Mouse (Mus musculus): ENCODE measurements around the gene Mrps16.

Mrps16 gene

DNA sequence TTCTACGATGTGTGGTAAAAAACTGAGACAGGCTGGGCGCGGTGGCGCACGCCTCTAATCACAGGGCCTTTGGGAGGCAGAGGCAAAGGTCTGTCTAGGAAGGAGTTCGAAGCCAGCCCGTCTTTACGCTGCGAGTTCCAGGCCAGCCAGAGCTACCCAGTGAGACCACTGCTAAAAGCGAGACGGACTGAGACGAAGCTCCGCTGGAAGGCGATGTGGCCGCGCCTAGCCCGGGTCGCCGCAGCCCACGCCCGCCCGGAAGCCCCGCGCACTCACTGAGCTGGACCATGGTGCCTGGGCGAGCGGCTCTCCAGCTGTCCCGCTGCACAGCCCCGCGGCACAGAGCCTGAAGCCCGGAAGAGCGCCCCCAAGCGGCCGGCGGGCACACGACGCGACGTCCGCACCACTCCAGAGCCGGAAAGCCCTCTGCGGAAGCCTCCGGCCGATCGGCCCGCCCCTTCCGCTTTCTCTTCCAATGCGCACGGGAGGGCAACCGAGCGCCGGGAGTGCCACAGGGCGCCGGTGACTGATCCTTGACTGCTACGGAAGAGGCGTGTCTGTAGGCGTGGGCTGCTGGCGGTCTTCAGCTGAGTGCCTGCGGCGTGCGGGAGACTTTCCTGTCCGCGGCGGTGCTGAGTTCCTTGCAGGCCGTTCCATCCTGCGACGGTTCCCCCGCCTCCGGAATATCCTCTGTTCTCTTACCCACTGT lies at the start of gene Mrps16:
Gene Mrps16, minus strand, starts transcription at position 430 of the 709 bp plus-strand sequence.
- DNase-seq (ENCODE audit: low read depth, low spot score), result peak; percentile 97

DNA sequence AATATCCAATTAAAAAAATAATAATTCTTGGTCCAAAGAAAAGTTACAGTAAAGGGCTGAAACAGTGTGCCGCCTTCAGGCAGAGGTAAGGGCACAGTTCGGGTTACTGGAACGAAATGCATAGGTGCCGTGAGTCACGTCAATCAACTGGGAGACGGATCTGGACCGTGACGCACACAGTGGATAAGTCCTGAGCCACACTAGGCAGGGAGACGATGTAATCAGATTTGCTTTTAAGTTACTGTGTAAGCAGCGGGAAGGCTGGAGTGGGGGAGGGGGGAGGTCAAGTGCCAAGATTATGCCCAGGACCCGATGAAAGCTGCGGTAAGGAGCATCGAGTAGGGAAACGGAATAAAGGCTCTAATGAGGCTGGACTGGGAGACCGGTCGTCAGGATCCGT lies 48.8 kb upstream of the Mrps16 start:
- DNase-seq (ENCODE audit: low read depth, low spot score), result no peak

DNA sequence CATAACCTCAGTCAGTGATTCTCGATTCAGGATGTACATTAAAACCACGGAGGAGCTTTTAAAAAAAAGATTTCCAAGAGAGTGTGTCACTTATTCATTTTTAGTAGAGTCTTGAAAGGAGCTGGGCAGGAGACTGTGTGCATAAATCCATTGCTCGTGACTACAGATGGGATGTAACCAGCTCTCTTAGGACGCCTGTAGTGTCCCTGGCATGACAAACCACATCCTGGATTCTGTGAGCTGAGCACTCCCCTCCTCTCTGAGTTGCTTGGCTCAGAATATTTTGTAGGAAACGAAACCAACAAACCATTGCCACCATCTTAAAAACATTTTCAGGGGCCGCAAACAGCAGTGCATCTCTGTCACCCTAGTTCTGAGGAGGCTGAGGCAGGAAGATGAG lies 43.5 kb upstream of the Mrps16 start:
- DNase-seq (ENCODE audit: low read depth, low spot score), result no peak

DNA sequence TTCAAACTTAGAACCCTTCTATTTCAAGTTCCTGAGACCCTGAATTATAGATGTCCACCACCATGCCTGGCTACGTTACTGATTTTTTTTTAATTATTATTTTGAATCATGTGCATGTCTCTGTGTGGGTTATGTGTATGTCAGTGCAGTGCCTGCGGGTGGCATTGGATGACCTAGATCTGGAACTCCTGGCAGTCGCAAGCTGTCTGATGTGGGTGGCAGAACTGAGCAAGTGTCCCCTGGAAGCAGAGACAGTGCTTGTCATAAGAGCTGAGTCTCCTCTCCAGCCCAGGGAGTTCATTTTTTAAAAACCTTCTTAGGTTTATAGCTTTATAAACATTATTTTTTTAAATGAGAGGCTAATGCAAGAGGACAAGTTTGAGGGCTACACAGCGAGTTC lies 39.0 kb upstream of the Mrps16 start:
- DNase-seq (ENCODE audit: low read depth, low spot score), result no peak

DNA sequence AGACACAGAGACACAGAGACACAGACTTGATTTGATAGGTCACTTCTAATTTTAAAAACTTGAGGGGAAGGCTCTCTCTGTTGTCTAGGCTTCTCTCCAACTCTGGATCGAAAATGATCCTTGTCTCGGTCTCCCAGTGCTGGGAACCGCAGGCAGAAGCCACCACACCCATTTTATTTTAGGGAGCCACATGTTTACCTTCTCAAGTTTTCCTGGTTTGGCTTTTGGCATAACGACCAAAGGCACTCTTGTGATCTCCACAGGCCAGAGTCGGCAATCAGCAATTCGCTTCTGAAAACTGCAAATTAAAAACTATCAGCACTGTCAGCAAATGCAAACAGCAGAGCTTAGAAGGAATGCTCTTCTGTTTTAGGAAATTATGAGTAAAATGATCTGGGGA lies 38.3 kb upstream of the Mrps16 start:
- DNase-seq (ENCODE audit: low read depth, low spot score), result no peak

DNA sequence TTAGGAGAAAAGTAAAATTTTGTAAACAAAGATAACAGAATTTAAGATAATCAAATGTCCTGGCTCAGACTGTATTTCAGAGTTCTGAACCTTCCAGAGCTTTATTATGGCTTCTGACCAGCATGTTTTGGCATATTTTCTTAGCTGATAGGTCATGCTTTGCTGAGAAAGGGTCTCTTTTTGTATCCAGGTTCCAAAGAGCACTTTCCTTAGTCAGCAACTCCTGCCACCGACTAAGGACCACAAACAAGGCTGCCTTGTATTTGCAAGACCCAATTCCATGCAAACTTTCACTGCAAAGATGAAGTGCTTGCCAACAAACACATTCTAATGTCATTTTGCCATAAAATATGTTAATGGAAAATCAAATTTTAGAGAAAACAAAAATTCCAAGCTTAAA lies 36.4 kb upstream of the Mrps16 start:
- no peak for DNase-seq (ENCODE audit: low read depth, low spot score)

DNA sequence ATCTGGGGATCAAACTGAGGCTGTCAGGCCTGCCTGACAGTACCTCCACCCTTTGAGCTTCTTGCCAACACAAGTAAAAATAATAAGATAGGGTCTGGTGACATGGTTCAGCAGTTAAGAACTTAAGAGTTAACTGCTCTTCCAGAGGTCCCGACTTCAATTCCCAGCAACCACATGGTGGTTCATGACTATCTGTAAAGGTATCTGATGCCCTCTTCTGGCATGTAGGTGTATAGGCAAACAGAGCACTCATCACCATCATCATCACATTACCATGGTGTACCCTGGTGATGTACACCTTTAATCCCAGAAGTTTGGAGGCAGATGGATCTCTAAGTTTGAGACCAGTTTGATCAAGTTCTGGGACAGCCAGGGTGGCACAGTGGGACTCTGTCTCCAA lies 35.2 kb upstream of the Mrps16 start:
- DNase-seq (ENCODE audit: low read depth, low spot score), result no peak

DNA sequence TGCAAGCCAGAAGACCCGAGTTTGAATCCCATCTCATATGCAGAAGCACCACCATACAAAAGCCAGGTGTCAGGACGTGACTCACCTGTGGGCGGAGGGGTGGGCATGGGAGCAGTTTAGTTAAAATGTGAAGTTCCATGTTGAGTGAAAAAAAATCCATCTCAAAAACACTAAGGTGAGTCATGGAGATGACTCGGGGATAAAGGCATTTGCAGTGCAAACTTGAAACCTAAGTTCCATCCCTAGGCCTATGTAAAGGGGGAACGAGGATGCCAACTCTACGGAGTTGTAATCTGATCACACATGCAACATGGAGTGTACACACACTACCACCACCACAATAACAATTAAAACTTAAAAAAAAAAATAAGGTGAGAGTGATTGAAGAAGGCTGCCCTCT lies 29.6 kb upstream of the Mrps16 start:
- DNase-seq (ENCODE audit: low read depth, low spot score), result no peak

DNA sequence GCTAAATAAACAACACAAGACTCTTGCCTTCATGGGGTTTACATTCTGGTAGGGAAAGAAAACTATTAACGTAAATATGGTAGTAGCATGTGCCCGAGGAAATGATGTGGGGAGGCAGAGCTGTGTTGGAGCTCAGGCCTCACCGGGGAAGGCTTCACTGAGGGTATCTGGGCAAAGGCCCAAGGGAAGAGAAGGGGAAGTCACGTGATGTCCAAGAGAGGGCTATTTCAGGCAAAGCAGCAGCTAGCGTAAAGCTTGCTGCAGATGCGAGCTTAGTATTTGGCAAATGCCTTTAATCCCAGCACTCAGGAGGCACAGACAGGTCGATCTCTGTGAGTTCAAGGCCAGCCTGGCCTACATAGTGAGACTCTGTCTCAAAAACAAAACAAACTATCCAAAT lies 28.8 kb upstream of the Mrps16 start:
- DNase-seq (ENCODE audit: low read depth, low spot score), result no peak

DNA sequence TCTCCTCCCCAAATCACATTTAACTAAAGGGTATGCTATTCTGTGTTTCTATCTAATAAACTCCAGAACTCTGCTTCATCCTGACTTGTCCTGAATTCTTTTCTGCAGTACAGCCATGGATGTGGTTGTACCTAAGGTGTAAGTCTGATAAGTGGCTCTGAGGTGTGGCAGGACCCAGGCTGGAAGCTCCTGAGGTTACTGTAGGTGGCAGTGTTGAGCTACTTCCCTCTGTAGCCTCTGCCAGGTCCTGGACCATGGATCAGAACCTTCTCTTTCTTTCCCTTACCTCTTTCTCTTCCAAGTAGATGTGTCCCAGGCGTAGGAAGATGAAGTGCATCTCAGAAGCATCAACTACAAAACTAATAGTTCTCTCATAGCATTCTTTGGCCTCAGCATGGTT lies 6.6 kb upstream of the Mrps16 start:
- DNase-seq (ENCODE audit: low read depth, low spot score), result peak; percentile 69

DNA sequence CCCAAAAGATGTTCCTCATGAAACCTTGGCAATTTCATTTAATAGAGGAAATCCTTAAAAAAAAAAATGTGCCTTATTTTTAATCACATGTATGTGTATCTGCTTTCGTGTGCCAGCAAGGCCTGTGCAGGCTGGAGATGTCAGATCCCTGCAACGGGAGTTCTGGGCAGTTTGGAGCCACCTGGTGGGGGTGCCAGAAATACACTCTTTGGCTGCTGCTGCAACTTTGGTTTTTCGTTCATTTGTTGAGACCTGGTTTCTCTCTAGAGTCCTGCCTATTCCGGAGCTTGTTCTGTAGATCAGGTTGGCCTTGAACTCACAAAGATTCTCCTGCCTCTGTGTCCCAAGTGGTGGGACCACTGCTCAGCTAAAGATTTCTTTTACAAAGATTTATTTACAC lies 5.4 kb upstream of the Mrps16 start:
- peak; percentile 42 for DNase-seq (ENCODE audit: low read depth, low spot score)

DNA sequence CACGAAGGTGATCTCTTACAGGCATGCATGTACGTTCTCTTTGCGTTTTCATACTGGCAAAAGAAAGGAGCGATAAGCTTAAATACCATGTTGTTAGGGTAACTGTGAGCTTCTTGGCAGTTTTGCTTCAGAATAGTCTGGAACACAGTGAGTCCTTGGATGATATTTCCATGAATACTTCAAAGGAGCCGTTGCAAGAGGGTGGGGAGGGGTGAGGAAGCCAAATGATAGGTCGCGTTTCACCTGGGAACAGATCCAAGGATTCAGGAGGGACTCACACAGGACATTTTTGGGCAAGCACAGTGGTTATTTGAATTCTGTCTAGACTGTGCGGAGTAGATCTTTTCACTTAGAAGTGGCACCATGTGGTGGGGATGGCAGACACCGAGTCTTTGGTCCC lies 3.8 kb upstream of the Mrps16 start:
- no peak for DNase-seq (ENCODE audit: low read depth, low spot score)

DNA sequence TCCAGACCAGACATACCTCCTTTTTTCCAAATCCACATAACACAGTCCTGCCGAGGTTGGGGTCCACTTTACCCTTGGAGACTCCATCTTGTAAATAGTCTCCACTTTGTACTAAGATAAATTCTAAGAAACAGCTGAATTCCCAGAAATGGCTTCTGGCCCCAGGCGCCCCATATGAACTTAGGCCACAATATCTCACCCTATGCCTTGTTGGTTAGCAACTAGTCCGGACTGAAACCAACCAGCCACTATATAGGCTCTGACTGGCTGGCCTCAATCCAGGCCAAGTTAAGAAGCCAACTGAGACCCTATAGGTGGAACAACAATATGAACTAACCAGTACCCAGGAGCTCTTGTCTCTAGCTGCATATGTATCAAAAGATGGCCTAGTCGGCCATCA lies 1.1 kb downstream of the Mrps16 start:
- DNase-seq (ENCODE audit: low read depth, low spot score), result no peak

DNA sequence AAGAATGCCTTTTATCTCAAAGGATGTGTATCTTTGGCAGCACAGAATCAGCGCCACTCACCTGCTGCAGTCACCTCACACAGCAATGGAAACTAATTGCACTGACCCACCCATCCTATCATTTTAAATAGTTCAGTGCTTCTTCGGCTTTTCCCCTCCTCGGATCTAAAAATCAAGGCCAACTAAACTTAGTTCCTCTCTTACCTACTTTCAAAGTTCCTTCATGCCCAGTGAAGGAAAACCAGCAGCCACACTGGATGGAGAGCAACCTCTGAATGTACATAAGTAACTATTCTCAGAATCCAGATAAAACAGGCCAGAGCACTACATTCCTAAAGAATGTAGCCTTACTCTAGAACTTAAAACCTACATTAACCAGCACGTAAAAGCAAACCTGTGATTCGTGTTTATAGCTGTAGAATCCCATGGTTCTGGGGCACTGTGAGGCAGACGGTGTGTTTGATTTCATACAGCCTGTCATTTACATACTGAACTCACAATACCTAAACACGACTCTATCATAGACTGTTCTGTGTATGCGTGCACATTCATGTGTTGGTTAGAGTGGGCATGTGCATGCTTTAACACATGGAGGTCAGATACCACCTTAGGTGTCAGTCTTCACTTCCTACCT lies 3.9 kb downstream of the Mrps16 start:
- DNase-seq (ENCODE audit: low read depth, low spot score), result no peak

DNA sequence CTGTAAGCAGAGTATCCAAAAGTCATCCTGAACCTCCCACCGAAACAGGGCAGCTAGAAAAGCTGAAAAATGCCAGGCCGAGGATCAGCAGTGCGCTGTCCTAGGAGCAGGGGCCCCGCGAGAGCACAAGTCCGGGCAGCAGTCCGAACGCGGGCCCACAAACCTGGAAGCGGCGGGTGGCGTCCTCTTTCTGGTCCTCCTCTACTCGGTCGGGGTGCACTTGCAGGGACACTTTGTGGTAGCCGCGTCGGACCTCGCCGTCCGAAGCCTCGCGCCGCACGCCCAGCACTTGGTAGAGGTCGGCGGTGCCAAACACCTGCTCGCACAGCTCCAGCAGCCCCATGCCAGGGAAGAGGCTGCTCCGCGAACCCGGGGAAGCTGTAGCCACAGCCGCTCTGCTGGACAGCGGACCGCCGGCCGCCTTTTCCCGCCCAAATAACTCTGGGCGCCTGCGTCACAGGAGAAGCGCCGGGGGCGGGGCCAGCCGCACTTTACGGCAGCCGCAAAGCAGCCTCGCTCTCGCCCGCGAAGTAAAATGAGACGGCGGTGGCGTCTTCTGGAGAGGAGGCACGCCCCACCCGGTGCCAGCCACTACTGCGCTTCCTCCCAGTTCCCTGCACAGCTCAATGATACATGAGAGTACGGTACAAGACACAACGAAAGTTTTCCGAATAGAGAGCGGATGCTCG lies 4.8 kb downstream of the Mrps16 start, which contains the start of gene Dnajc9:
Gene Dnajc9, minus strand, starts transcription at position 470 of the 689 bp plus-strand sequence.
- DNase-seq (ENCODE audit: low read depth, low spot score), result peak; percentile 93

DNA sequence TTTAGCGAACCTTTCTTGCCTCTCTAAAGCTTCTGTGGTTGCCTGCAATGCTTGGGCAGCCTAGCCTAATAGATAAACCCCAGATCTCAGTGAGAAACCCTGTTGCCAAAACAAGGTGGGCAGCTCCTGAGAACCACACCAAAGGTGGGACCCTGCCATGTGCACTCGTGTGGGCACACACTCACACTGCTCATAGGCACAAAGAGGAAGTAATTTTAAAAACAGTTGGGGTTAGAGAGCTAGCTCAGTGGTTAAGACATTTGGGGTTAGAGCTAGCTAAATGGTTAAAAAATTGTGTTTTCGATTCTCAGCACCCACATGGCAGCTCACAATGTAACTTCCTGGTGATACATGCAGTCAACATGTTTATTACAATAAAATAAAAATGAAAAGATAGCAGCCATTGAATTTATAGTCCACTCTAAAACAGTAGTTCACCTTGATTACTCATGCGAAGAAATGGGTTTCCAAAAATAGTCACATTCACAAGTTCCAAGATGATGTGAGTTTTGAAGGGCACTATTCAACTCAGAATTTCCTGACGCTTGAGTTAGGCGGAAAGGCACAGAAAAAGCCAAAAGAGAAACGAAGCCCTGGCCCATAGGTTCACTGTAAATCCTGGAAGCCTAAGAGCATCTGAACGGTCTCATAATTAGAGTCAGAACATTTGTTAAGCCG lies 13.5 kb downstream of the Mrps16 start:
- no peak for DNase-seq (ENCODE audit: low read depth, low spot score)

DNA sequence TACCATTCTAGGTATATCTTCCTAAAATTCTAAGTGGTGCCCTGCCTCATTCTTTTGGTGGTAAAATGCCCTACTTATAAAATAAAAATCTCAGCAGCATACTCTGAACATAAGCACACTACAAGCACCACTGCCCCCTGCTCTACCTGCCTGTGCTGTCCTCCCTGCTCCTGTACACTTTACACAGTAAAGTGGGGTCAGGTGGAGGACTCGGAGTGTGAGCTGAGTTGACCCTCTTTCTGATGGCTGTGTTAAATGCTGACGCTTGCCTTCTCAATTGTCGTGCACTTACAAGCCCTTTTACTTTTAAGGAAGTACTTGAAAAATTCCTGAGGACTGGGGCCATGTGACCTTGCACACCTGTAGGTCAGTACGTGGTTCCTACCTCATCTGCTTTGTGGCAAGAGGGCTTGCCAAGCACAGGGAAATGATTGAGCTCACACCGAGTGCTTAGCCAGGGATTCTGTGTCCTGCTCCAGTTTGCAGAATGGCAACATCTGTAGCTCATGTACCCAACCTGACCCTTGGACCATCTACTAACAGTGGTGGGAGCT lies 14.3 kb downstream of the Mrps16 start:
- DNase-seq (ENCODE audit: low read depth, low spot score), result no peak

DNA sequence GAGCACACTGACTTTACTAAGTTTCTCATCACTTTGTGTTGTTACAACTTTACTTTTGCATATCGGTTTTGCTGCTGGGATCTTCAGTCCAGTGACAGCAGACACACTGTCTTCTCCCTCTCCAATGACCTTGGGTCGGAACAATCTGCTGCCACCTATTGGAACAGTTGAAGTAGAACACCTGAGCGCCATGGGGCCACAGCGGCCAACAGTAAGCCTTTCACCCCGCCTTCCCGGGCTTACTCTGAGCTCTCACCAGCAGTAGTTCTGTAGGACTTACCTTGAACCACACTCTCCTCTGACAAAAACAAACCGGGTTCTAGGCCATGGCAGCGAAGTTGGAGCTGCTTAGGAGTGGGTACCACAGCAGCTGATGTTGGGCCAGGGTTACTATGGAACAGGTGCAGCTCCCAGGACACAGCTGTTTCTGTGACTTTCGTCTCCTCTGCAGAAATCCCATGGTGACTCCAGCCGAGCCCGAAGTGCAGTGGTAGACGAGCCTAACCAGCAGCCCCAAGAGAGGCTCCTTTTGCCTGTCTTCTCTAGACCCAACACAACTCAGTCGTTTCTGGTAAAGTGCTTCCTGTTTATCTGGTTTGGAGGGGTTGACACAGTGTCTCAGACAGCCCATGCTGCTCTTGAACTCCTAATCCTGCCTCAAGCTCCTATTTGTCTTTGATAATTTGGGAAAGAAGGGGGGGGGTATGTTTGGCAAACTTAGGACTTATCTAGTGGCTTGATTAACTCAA lies 14.9 kb downstream of the Mrps16 start:
- peak; percentile 89 for DNase-seq (ENCODE audit: low read depth, low spot score)

DNA sequence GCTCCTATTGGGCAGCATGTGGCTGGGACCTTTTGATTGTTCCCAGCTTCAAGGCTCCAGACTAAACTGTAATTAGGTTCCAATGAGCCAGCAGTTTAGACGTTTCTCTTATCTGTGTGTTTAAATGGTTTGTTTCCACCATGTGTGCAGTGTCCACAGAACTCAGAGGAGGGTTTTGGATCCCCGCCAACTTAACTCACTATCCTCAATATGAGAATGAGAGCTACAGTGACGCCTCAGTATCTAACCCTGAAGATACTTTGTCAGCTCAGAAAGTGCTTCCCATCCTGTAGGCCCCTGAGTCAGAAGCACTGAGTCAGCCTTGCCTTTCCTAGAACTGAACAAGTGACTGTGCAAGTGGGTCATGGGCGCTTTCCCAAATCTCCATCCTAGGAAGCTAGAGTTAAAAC lies 16.3 kb downstream of the Mrps16 start:
- no peak for DNase-seq (ENCODE audit: low read depth, low spot score)

DNA sequence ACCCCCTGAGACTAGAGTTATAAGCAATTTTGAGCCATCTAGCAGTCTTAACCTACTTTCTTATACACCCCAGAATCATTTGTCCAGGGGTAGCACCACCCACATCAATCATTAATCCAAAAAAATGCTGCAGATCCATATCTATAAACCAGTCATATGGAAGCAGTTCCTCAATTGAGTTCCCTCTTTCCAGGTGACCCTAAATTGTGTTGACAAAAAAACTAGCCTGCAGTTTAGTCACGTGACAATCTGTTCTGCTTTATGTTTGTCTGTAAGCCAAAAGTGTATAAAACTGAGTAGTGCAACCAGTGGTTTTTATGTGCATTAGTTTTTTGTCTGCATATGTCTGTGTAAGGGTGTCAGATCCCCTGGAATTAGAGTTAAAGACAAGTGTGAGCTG lies 21.6 kb downstream of the Mrps16 start:
- no peak for DNase-seq (ENCODE audit: low read depth, low spot score)

DNA sequence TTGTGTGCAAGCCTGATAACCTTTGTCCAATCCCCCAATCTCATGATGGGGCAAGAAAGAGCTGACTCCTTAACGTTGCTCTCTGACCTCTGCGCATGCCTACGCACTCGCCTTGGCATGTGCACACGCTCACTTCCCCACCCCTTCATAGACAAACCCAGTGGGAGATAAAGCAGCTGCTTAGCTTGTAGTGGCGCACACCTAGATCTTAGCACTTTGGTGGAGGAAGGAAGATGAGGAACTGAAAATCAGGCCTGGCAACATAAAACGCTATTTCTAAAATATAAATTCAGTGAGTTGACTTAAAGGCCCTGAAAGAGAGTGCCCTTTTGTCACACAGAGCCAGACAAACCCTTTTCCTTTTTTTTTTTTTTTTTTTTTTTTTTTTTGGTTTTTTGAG lies 22.6 kb downstream of the Mrps16 start:
- peak; percentile 21 for DNase-seq (ENCODE audit: low read depth, low spot score)

Data from R1 (cell line).